Mouse (Mus musculus) cerebellum, postnatal 14 days (tissue): ENCODE measurements at regions not wholly inside any gene's neighbourhood (a gene's known extent, or its start where the extent isn't known, plus 50 kb on each side); places are given as distances from the start of the nearest gene placed in this dataset.

Experiments used
- DNase-seq, 2 experiments: peaks; one replicate each; pipeline ENCODE4 v3.0.0; 2021; ENCODE audit warnings: mixed read lengths in 2 of 2

DNA sequence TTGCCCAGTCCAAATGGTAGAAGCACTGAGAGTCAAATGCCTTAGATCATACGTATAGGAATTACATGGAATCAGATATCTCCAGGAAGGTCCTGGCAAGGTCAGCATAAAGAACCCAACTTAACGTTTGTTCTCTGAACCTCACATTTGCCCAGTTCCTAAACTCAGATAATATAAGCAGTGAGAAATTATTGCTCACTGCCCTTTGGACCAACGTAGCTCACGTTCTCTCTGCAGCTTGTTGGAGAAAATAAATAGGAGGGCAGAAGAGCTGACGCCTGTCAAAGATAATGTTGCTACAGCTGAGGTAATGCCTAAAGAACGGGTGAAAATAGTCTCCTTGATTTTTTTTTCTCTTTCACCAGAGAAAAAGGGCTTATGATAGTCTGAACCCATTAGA is 595.1 kb upstream of the Cdh5 start:
- DNase-seq = no peak

DNA sequence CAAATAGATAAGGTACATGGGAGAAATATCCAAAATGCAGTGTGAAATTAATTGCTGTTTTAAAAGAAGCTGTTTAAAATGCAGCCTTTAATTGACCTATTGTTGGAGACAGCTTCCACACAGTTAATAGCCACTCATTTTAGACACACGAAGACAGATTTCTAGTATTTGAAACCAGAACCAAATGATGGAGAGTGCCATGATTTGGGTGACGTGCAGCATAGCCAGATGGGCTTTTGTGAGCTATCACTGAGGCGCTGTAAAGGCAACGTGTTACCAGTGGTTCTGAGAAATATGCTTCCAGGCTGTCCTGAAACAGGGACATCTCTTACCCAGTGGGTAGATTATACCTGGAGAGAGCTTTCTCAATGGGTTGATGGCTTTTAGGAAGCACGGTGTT is 594.4 kb upstream of the Cdh5 start:
- DNase-seq = no peak

DNA sequence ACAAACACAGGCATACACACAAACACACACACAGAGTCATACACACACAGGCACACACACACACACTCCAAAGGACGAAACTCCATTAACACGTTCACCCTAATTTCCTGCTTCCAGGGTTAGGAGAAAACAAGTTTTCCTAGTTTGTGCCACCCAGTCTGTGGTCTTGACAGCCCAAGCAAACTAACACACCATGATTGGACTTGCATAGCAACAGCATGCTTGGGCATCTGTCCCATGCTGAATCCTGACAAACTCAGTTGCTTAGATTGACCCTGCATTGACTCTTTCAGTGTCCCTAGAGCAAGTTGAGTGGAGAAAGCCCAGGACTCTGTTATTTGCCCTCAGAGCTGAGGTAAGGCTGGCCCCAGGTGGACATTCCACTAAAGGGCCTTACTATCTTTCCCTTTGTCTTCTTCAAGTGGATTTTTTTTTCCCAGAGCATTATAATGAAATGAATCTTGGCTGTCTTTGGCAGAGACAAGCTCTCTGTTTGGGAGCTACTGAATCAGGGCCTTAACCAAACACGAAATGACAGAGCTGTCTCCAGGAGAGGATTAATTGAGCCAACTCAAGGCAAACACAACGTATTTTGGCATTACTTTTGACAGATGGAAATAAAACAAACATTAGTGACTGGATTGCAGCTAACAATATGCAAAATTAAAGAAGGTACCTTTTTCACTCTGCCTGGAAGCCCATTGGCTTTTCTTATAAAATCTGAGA is 581.1 kb upstream of the Cdh5 start:
- no peak for DNase-seq

DNA sequence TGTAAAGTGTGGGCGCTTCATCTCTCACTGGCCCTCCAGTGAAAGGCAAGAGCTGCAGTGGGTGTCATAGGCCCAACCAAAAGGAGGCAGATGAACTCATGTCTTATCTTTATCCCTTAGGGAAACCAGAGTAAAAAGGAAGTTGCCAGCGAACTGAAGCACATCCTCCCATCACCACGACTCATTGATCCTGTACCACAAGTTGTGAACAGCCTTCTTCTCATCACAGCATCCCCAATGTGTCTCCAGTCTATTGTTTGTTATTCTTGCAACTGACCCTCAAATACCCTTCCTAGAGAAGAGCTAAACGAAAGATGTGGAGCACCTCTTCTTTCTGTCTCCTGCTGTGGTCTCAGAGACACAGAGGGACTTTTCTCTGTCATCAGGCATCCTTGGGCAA is 570.5 kb upstream of the Cdh5 start:
- no peak for DNase-seq

DNA sequence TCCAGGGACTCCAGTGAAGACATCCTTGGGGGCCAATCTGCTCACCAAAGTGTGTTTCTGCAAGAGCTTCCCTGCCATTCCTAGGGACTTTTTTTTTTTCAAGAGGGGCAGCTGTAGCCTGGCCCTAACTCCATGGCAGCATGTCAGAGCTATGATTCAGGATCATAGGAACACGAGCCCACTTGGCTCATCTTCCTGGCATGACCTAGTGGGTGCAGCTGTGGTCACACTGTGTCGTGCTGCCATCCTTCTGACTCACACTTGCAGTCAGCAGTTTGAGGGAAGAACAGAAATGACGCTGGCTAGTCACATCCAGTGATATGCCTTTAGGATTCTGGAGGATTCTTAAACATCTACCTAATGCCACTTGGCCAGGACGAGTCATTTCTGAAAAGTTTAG is 566.5 kb upstream of the Cdh5 start:
- DNase-seq = peak; percentile 83 to 84

DNA sequence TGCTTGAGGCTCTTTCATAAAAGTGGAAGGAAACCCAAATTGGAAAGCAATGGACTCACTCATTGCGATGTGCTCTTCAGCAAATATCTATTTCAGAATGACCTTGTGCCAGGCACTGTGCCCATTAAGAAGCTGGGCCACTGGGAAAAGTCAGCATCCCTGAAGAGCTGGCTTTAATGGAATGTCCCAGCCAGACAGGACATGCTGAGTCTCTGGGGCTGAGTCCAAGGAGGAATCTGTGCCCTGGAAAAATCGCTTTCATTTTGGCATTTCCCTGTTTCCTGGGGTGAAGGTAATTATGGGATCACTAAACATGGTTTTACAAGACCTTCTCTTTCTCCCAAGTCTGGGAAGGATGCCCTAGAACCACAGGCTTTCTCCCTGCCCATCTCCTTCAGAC is 564.6 kb upstream of the Cdh5 start:
- DNase-seq = peak; percentile 81 to 91

DNA sequence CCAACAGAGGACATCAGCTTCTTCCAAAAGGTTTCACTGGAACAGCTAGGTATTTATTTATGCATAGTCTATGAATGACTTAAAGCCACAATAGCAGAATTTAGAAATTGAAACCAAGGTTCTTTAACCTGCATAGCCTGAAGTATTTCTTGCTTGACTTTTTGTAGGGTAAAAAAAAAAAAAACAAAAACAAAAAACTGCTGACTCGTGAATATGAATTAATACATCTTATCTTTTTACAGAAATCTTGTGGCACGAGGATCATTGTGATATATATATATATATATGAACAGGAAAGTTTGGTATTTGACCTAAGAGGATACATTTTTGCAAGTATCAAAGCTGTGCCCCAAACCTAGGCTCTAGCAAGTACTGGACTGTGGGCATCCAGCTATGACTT is 559.5 kb upstream of the Cdh5 start:
- no peak for DNase-seq

DNA sequence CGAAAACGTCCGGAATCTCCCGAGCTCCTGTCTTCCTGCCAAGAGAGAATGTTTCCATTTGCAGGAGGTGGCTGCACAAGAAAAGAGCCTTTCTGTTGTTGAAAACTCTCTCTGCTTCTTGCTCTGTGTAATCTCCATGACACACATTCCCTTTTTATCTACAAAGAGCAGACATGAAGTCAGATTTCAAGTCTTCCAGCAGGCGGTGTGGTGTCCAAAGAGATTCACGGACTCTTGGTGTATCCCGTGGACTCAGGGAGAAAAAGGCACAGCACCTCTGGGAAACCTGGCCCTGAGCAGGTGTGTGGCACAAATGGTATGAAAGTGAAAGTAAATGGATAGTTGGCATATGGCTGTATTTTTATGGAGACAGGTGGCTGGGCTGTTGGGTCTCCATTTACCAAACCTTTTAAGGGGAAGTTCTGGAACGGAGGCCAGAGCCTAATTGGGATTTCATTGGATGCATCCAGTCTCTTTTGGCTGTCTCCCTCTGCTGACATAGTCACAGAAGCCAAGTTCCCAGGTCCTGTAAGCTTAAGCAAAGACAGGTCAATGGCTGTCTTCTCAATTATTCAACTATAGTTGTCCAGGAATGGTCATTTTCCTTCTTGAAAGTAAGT is 549.4 kb upstream of the Cdh5 start:
- peak; percentile 61 to 75 for DNase-seq

DNA sequence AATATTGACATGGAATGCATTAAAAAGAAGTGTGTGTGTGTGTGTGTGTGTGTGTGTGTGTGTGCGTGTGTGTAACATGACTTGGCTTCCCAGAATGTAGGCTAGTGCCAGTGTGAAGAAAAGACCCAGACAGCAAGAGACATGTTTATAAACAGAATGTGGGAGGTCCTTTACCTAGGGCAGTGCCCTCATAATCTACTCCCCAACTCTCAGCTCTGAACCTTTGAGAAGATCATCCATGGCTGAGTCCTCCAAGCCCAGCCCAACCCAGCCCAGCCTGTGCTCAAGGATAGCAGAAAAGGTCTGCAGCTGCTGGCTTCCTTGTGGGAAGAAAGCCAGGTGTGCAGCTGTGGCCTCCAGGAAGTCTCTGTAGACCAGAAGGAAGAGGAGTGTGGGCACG is 539.8 kb upstream of the Cdh5 start:
- no peak for DNase-seq

DNA sequence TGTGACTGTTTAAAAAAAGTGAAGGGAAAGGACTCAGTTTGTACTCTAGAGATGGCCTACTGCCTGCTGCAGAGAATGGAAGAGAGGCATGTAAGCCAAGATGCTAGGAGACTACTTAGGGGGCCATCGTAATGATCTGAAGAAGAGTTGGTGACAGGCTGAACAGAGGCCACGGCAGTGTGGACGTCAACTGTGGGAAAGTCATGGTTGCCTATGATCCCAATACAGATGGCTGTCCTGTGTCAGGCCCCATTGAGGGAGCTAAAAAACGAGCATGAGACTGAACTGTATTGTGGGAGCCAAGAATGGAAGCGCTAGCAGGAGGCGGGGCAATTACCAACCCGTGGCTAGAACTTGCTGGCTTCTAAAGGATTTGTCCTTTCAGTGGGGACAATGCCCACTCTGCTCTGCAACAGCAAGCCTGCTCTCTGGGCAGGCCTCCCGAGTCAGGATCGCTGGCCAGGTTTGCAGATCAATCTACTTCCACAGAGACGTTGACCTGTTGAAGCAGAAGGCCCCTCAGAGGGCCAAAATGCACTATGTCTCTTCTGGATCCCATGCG is 530.5 kb upstream of the Cdh5 start:
- peak in 1 of 2 experiments; percentile 14 for DNase-seq

DNA sequence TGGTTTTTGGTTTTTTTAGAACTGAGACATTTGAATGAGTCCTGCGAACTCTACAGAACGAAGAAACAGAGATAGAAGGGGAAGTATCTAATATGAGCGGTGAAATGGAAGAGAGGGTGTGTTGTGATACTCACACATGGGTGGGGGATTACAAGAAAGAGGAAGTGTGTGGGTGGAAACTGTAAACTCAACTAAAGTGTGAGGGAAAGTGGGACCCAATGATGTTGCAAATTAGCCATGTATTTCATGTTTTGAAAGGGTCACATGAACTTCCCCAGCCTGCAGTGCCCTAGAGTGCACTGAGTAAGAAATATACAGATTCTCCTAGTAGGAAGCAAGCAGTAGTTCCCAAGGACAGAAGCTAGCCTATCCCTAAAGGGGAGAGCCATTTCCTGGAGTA is 524.3 kb upstream of the Cdh5 start:
- no peak for DNase-seq

DNA sequence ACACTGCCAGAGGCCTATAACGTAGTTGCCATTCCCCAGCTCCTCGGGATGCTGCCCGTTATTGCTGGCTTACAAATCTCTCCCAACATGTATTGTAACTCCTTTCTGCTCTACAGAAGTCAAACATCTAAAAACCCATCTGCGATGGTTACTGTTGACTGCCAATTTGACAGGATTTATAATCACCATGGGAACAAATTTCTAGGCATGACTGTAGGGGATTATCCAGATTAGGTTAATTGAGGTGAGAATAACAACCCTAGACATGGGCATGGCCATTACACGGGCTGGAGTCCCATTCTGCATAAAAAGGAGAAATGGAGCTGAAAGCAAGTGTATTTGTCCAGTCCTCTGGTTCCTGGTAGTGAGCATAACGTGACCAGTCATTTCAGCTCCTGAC is 523.4 kb upstream of the Cdh5 start:
- DNase-seq = no peak

DNA sequence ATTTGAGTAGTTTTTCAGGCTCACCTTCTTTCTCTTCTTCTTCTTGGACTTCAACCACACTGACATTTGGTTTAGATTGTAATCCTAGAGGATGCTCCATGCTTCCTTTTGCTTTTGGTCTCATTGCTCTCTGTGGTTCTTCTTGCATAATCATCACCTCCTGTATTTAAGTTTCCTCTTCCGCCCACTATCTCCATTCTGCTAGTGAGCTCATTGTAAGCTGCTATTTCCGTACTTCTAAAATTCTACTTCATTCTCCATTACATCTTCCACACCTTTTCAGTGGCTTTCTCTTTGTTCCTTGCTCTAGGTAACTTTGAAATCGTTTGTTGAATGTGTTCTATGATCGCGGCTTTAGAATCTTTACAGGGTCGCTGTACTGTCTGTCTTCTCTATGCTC is 493.1 kb upstream of the Cdh5 start:
- DNase-seq = no peak

DNA sequence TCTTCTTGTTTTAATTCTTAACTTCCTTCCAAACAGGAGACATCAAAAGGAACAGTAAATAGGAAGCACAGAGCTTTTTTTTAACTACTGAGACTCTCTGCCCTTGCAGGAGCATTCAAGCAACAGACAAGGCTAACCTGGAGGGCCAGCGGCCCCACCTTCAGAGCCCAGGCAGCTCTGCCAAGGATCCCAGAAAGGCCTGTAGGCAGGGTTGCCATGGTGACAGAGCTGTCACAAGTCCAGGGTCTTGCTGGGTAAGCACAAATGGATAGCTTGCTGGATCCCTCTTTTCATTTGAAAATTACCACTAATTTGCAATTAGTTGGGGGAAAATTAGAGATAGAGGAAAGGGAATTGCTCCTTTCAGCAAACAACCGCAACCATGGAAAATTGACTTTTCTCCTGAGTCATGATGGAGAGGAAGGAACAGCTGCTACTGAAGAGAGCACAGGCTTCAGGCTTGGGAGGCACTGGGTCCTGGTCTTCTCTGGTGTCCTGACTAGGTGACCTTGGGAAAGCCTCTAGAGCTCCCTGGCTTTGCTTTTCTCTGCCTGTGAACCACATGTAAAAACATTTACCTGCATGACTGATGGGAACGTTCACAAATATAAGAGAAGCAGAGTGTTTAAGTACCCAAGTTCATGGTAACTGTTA is 477.5 kb upstream of the Cdh5 start:
- peak; percentile 88 to 92 for DNase-seq

DNA sequence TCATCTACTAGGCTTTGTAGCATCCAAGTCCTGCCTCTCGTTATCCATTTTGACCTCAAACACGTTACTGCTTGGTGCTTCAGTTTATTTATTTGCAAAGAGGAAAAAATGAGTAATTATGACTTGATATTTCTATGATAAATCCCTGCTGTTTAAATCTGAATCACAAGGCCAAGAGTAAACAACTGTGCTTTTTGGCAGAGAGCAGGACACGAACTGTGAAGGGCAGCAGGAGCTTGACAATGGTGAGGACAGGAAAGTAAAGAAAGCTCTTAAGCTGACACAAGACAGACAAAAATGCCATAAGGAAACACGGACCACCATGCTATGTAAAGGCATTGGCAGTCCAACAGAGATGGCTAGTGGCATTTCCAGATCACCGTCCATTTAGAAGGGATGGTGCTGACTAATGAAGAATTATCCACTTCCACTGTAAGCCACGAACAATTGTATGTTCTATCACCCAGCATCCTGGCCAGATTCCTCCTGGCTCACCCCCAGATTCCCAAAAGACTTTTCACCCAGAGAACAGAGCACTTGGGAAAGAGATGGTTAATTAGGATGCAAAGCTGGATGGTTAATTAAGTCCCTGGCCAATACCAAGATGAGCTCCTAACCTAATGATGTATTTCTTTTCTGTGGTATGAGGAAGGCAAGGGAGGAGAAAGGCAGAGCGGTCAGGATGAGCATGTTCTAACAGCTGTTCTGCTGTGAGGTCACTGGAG is 476.1 kb upstream of the Cdh5 start:
- DNase-seq = peak in 1 of 2 experiments; percentile 42

DNA sequence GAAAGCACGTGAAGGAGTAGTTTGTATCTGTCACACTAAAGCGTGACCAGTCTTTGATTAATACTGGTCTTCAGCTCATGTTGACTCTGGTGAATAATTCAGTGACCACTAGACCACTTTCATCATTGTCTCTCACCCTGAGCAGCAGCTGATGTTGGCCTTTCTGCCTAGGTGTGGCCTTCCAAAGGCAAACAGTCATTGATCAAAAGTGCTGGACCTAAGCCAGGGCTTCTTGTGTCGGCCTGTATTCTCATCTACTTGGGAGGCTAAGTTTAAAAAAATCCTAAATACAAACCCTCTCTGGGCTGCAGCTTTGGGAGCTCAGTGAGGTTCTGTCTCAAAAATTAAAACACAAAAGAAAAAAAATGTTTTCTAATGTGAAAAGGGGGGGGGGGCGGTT is 475.0 kb upstream of the Cdh5 start:
- DNase-seq = peak in 1 of 2 experiments; percentile 11

DNA sequence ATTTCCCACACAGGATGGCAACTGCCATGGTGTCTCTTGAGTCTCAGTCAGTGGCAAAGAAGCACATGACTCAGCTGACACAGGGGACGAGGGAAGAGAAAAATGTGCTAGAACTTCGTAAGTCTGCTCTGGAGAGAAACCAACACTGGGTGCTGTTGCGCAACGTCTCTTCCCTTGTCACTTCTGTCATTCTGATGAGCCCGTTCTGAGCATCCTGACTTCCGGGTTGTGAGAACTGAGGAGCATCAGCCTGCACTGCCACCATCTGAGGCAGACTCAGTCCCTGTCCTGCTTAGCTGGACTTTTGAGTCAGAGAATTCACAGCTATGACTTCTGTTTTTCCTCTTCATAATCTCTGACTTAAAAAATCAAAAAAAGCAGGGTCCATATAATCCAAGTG is 468.9 kb upstream of the Cdh5 start:
- DNase-seq = no peak

DNA sequence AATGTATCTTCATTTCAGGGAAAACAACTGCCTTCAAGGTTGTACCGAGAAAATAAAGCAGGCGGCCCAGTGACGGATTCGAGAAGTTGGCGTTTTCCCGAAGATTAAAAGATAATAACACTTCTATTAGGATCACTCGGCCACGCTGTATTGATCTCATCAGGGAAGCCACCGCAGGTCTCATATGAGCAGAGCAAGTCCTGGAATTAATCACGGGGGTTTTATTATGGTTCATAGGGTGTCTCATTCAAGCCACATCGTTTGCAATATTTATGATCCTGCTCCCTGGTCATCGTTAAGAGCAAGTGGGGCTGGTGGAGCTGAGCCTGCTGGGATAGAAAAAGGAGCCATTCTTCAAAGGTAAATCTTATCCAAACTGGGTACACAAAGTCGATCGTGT is 466.5 kb upstream of the Cdh5 start:
- DNase-seq = no peak

DNA sequence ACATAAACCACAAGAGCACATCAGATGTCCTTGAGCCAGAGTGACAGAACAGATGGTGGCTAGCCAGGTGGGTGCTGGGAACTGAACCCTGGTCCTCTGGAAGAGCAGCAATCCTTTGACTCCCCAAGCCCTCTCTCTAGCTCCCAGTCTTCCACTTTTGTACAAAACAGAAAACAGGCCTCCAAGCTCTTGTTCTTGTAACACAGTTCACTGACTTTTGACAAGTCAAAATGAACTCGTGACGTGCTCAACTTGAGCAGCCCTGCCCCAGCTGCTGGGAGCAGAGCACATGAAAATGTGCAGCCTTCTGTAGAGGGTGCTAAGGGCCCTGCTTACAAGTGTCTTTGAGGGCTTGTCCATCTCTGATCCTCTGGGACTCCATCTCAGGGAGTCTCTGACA is 457.8 kb upstream of the Cdh5 start:
- DNase-seq = no peak

DNA sequence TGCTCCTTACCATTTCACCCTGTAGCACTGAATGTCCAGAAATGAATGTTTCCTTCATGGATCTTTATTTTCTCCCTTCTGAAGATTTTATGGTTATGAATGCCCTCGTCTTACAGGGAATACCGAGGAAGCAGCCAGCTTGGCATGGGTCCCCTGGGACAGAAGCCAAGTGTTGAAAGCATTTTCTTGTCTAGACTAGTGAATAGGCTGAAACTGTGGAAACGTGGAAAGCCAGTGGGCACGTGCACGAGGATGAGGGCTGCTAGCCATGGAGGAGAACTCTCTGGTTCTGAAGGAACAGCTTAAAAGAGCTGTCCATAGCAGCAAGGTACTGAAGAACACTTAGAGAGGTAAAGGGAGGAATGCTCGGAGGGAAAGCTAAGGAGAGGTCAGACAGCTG is 457.3 kb upstream of the Cdh5 start:
- peak; percentile 62 to 75 for DNase-seq

DNA sequence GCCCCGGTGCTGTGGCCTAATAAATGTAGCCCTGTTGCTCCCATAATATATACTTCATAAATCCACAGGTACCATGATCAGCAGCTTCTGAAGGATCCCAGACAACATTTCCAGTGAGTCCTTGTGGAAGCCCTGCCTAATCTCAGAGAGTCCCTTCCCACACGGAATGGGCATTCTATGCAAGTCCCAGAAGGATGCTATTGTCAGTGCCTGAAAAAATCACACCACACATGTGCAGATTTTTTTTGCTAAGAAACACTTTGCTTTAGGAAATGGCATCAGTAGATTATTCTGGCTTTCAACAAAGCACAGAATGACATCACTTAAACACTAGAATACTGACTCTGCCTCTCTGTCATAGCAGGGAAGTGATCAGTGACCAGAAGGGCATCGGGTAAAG is 456.6 kb upstream of the Cdh5 start:
- no peak for DNase-seq

DNA sequence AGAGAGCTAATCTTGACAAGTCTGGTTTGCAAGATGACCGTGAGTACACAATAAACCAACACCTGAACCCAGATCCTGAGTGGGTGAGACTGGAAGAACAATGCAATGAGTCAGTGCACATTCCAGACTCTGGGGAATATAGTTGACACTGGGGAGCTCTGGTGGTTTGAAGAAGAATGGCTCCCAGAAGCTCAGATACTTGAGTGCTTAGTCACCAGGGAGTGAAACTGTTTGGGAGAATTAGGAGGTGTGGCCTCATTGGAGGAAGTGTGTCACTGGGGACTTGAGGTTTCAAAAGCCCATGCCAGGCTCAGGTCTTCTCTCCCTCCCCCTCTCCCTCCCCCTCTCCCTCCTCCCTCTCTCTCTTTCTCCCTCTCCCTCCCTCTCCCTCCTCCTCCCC is 436.6 kb upstream of the Cdh5 start:
- no peak for DNase-seq

DNA sequence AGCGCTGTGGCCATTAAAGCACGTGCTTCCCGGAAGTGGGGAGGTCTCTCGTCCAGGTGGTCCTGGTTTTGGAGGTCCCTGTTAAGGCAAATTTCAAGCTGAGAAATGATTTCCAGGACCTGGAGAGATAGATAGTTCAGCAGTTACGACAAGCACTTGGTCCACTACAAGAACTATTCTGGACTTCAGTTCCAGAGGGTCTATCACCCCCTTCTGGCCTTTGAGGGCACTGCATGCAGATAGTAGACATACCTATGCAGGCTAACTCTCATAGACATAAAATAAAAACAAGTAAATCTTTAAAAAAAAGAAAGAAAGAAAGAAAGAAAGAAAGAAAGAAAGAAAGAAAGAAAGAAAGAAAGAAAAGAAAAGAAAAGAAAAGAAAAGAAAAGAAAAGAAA is 415.2 kb upstream of the Cdh5 start:
- peak in 1 of 2 experiments; percentile 24 for DNase-seq
